Mouse (Mus musculus): ENCODE measurements around the gene Fbxw4.
"Not testable (repeated sequence)": the region's sequence is repeated elsewhere in the genome, so short reads cannot be mapped to it uniquely, and the experiment has no call there.

The Fbxw4 gene

GRCm38 (mm10) chr19:45655870-45656269, 4.2 kb downstream of the Fbxw4 start:
- no peak for DNase-seq

- DNase-seq, result no peak
Measured at GRCm38 (mm10) chr19:45653986-45654385, 6.1 kb downstream of the Fbxw4 start.

- no peak for DNase-seq
Measured at GRCm38 (mm10) chr19:45652286-45652988, 7.7 kb downstream of the Fbxw4 start.

DNA sequence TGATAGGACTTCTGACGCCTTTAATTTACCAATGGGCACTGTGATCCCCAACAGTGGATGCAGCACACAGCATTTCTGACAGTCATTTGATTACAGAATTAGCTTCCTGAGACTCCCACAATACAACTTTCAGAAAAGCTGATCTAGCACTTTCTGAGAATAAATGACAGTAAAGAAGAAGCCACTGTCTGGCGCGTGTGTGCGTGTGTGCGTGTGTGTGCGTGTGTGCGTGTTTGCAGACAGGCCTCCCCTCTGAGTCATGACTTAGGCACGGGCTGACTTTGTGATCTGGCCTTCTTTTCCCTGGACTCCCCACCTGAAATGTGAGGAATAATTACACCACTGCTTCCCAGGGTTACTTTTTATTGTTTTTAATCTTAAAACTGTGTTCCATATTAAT, 8.6 kb downstream of the Fbxw4 start:
- no peak for DNase-seq

DNA sequence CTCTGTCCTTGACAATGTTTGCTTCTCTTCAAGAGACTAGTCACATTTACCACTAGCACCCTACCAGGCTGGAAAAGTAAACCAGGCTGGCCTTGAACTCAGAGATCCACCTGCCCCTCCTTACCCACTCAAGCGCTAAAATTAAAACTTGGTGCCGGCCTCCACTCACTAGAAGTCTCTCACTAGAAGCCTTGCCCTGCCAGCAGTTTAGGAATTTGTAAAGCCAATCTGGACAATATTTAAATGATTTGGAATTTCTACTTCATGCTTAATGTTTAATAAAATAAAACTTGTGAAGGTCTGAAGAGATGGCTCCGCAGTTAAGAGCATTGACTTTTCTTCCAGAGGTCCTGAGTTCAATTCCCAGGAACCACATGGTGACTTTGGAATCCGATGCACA, 10.3 kb downstream of the Fbxw4 start:
- DNase-seq, result no peak

DNA sequence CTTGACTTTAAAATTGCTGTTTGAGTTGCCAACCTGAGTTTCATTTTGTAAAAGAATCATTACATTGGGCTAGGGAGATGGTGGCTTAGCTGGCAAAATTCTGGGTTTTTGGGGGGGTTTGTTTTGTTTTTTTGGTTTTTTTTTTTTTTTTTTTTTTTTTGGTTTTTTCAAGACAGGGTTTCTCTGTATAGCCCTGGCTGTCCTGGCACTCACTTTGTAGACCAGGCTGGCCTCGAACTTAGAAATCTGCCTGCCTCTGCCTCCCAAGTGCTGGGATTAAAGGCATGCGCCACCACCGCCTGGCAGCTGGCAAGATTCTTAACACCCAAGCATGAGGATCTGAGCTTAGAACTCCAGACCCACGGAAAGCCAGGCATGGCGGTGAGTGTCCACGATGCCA, 11.6 kb downstream of the Fbxw4 start:
- not testable (repeated sequence) for DNase-seq

GRCm38 (mm10) chr19:45646866-45647265, 13.2 kb downstream of the Fbxw4 start:
- no peak for DNase-seq

DNA sequence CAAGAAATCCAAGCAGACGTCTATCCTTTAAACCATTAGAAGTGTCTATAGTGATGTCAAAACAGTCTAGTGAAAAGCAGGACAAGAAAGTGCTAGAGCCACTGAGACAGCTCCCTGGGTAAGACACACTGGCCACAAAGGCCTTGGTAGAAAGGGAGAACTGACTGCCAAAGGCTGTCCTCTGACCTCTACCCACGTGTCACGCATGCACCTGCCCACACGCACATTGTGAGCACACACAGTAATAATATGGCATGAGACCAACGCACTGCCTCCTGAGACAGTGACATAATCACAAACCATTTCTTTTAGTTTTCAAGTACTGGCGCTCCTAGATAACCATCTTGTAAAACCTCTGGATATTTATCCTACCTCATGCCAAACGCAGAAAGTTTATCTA, 19.4 kb downstream of the Fbxw4 start:
- DNase-seq, result no peak

DNA sequence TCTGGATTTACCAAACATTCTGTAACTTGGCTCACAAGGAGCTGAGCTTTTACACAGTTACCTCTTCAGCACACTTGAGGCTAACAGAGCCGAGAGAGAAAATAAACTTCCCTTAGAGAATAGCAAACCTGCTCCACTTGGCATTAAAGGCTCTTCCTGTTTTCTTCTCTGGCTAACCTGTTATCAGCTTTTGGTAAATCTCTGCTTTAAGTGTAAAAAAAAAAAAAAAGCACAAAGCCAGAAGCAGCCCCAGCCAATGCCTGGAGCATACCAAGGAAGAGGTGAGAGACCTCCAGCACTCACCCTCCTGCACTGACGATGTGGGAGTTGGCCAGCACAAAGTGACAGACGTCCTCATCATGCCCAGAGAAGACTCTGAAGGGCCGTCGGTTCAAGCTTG, 24.2 kb downstream of the Fbxw4 start:
- no peak for DNase-seq

- no peak for DNase-seq
Measured at GRCm38 (mm10) chr19:45631584-45631983, 28.5 kb downstream of the Fbxw4 start.

GRCm38 (mm10) chr19:45630953-45631352, 29.2 kb downstream of the Fbxw4 start:
- no peak for DNase-seq

GRCm38 (mm10) chr19:45629219-45629618, 30.9 kb downstream of the Fbxw4 start:
- DNase-seq, result no peak

GRCm38 (mm10) chr19:45628649-45629048, 31.5 kb downstream of the Fbxw4 start:
- DNase-seq, result no peak

DNA sequence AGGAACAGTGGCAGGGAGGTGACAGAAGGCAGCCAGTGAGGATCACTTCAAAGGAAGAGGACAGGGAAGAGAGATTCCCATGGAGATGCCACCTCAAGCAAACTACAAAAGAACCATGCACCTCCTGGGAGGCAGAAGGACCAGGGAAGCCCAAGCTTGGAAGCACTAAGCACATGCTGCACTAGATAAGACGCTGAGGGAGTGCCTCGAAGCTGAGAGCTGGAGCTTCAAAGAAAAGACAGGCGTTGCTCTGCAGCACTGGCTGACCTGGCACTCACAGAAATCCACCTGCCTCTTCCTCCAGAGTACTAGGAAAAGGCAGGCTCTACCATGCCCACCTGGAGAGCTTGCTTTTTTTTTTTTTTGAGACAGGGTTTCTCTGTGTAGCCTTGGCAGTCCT, 33.1 kb downstream of the Fbxw4 start:
- no peak for DNase-seq

GRCm38 (mm10) chr19:45623710-45624109, 36.4 kb downstream of the Fbxw4 start:
- no peak for DNase-seq

DNA sequence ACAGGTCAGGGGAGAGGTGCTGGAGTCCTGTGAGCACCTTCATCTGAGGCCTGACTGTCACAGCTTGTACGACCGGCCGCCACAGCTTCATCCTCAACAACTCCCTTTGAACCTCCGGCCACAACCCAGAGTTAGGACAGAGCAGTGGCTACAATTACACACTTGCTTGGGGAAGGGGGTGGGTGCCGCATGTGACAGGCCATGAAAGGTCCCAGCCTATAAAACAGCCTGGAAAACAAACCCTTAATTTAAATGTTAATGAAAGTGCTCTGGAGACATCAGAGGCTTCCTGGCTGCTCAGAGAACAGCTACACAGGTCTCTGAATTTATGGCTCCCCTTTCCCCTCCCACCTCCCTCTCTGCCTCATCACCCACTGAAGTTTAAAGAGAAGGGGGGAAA, 38.0 kb downstream of the Fbxw4 start:
- DNase-seq, result no peak

GRCm38 (mm10) chr19:45621061-45621460, 39.1 kb downstream of the Fbxw4 start:
- no peak for DNase-seq

DNA sequence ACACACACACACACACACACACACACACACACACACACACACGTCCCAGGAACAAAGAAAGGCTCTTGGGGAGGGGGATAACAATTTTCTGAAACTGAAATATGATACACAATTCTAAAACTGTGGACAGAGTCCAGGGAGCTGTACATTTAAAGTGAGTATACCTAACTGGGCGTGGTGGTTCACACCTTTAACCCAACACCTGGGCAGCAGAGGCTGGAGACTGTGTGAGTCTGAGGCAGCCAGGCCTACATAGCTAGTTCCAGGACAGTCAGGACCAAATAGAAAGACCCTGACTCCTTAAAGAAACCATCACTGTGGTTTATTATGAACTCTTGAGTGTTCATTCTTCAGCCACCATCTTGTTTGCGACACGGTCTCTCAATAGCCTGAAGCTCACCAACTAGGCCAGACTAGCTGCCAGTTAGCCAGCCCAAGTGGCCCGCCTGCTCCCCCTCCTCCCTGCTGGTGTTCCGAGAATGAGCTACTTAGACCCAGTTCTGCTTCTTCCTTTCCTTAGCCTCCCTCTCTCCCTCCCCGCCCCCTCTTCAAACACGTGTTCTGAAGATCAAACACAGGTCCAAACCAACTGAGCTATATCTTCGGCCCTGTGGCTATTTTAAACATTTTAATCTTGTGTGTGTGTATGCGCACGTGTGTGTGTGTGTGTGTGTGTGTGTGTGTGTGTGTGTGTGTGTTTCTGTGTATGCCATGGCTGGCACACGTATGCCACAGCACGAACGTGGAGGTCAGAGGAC, 40.2 kb downstream of the Fbxw4 start:
- no peak for DNase-seq

GRCm38 (mm10) chr19:45618184-45618583, 41.9 kb downstream of the Fbxw4 start:
- DNase-seq, result no peak

GRCm38 (mm10) chr19:45616735-45617134, 43.4 kb downstream of the Fbxw4 start:
- DNase-seq, result no peak

DNA sequence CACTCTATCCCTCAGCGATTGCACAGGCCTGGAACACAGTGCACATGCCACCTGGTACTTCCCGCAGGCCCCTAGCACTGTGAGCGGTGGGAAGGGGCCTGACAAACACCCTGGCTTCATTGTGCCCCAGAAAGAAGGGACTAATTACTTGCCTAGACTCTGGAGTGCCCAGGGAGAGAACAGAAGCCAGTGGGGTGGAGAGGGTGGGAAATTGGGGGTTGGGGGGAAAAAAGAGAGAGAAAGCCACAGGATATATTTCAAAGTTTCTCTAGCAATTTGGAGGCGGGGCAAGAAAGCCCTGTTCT, 43.9 kb downstream of the Fbxw4 start:
- DNase-seq, result no peak

- no peak for DNase-seq
Measured at GRCm38 (mm10) chr19:45615415-45616213, 44.5 kb downstream of the Fbxw4 start.

DNA sequence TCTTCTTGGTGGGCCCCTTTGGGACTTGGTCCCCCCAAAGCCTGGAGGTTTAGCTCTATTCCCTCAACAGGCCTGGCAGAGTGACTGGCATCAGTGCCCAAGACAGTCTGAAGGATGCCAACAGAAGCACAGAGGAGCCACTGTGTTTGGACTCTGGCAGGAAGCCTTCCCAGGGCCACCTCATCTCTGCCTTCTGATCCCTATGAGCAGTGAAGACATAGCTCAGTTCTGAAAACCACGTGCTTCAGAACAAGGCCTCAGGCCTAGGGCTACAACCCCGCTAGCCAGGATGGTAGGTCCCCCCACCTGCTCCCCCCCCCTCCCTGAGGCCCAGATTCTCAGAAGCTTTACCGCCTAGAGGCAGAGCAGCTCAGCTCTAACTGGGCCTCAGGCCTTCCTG, 45.2 kb downstream of the Fbxw4 start:
- DNase-seq, result no peak

- peak; percentile 34 for DNase-seq
Measured at GRCm38 (mm10) chr19:45614375-45614774, 45.7 kb downstream of the Fbxw4 start.
